Mouse (Mus musculus) liver, postnatal 0 days (tissue): ENCODE data around the gene Phldb1.

Source experiments
- CTCF ChIP-seq: sonication (generic); IDR thresholded peaks from 2 replicates; pipeline ENCODE4 v1.5.1; 2016; ENCODE audit warnings: antibody characterized with exemption, low read depth
- EP300 ChIP-seq: IDR thresholded peaks from 2 replicates; pipeline ENCODE4 v1.6.1; 2016; ENCODE audit warnings: antibody characterized with exemption, low read depth, mild to moderate bottlenecking

DNA sequence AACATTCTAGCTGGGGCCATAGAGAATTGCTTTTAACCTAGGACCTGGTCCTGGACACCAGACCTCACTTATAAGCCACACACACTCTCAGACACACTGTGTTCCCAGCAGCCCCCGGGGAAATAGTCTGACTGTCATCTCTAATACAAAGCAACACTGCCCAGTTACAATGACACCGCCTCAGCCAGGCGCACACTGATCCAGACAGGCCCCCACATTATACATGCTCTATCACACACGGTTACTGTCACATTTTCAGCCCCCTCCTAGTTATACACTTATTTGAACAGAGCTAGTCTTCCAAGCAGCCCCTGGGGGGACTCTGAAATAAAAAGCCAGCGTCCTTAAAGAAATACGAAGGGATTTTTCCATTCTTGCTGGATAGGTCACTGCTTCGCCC lies 12.4 kb downstream of the Phldb1 start:
- no peak for TF ChIP-seq CTCF
- TF ChIP-seq EP300, result no peak
